Mouse (Mus musculus): ENCODE measurements around the gene Astn2.
"Not testable (repeated sequence)": the region's sequence is repeated elsewhere in the genome, so short reads cannot be mapped to it uniquely, and the experiment has no call there.

The Astn2 gene

GRCm38 (mm10) chr4:65758875-65759201 lies 645.6 kb downstream of the Astn2 start:
- DNase-seq (ENCODE audit: low spot score in 2 of 2) = no peak

GRCm38 (mm10) chr4:65758174-65758874 lies 646.1 kb downstream of the Astn2 start:
- no peak for DNase-seq (ENCODE audit: low spot score in 2 of 2)

GRCm38 (mm10) chr4:65752941-65753340 lies 651.5 kb downstream of the Astn2 start:
- no peak for DNase-seq (ENCODE audit: low spot score in 2 of 2)

- DNase-seq (ENCODE audit: low spot score in 2 of 2) = no peak
Observed at GRCm38 (mm10) chr4:65744788-65745187, 659.6 kb downstream of the Astn2 start.

- DNase-seq (ENCODE audit: low spot score in 2 of 2) = no peak
Observed at GRCm38 (mm10) chr4:65744088-65744610, 660.3 kb downstream of the Astn2 start.

GRCm38 (mm10) chr4:65743160-65743691 lies 661.2 kb downstream of the Astn2 start:
- no peak for DNase-seq (ENCODE audit: low spot score in 2 of 2)

GRCm38 (mm10) chr4:65724414-65724813 lies 680.0 kb downstream of the Astn2 start:
- DNase-seq (ENCODE audit: low spot score in 2 of 2) = no peak

GRCm38 (mm10) chr4:65719610-65720009 lies 684.8 kb downstream of the Astn2 start:
- DNase-seq (ENCODE audit: low spot score in 2 of 2) = no peak

- DNase-seq (ENCODE audit: low spot score in 2 of 2) = no peak
Observed at GRCm38 (mm10) chr4:65717899-65718298, 686.5 kb downstream of the Astn2 start.

- no peak for DNase-seq (ENCODE audit: low spot score in 2 of 2)
Observed at GRCm38 (mm10) chr4:65716086-65716485, 688.3 kb downstream of the Astn2 start.

GRCm38 (mm10) chr4:65711678-65712077 lies 692.7 kb downstream of the Astn2 start:
- DNase-seq (ENCODE audit: low spot score in 2 of 2) = no peak

GRCm38 (mm10) chr4:65710623-65711022 lies 693.8 kb downstream of the Astn2 start:
- DNase-seq (ENCODE audit: low spot score in 2 of 2) = no peak

GRCm38 (mm10) chr4:65701848-65702247 lies 702.6 kb downstream of the Astn2 start:
- no peak for DNase-seq (ENCODE audit: low spot score in 2 of 2)

- DNase-seq (ENCODE audit: low spot score in 2 of 2) = no peak
Observed at GRCm38 (mm10) chr4:65699743-65700361, 704.6 kb downstream of the Astn2 start.

- no peak for DNase-seq (ENCODE audit: low spot score in 2 of 2)
Observed at GRCm38 (mm10) chr4:65695241-65695640, 709.2 kb downstream of the Astn2 start.

- no peak for DNase-seq (ENCODE audit: low spot score in 2 of 2)
Observed at GRCm38 (mm10) chr4:65694011-65694410, 710.4 kb downstream of the Astn2 start.

GRCm38 (mm10) chr4:65687006-65687723 lies 717.2 kb downstream of the Astn2 start:
- DNase-seq (ENCODE audit: low spot score in 2 of 2) = no peak

- no peak for DNase-seq (ENCODE audit: low spot score in 2 of 2)
Observed at GRCm38 (mm10) chr4:65686258-65687005, 718.0 kb downstream of the Astn2 start.

GRCm38 (mm10) chr4:65684401-65684800 lies 720.0 kb downstream of the Astn2 start:
- DNase-seq (ENCODE audit: low spot score in 2 of 2) = no peak

GRCm38 (mm10) chr4:65679786-65680185 lies 724.6 kb downstream of the Astn2 start:
- DNase-seq (ENCODE audit: low spot score in 2 of 2) = not testable (repeated sequence)

- DNase-seq (ENCODE audit: low spot score in 2 of 2) = no peak
Observed at GRCm38 (mm10) chr4:65678929-65679328, 725.5 kb downstream of the Astn2 start.

- DNase-seq (ENCODE audit: low spot score in 2 of 2) = no peak
Observed at GRCm38 (mm10) chr4:65678495-65678894, 725.9 kb downstream of the Astn2 start.

Measured in urinary bladder, postnatal 4 days (tissue).